30 mouse cellular contexts compared by ENCODE assay signal in genomic region chr8:127890729-127891128, GRCm38 (mm10).
DNase-seq lines count a peak whose midpoint lies in the region; ATAC-seq lines count a peak whose summit lies in the region.
"Had no signal": no experiment of that assay in that cellular context is flagged by ENCODE, and none has a peak within 500 bp of the region (broad histone marks: within the 10 kb centered on the region; RNA-seq: fewer than 3 reads in every experiment).

No protein-coding gene starts in this region.

- peak; percentile 35 for ATAC-seq in hindbrain, embryonic 12.5 days (ENCODE audit: low FRiP score)
- ATAC-seq in hindbrain, embryonic 14.5 days (ENCODE audit: low FRiP score) = no peak
- no peak for ATAC-seq in cerebellum, adult (ENCODE audit: insufficient number of reproducible peaks, low FRiP score, low TSS enrichment)
- ATAC-seq: forebrain, embryonic 14.5 days; hindbrain, postnatal 0 days; intestine, postnatal 0 days; midbrain, embryonic 13.5 days had no signal

- no peak overlapping the region for H3K27ac ChIP-seq in hindbrain, embryonic 12.5 days
- H3K27ac ChIP-seq in hindbrain, embryonic 14.5 days = no peak overlapping the region
- no peak overlapping the region; the same call in 1 of the 2 replicates for H3K27ac ChIP-seq in embryonic facial prominence, embryonic 10.5 days (replicated peaks)
- H3K27ac ChIP-seq: embryonic facial prominence, embryonic 15.5 days; heart, embryonic 13.5 days; hindbrain, postnatal 0 days; kidney, embryonic 15.5 days; limb, embryonic 13.5 days; liver, embryonic 13.5 days; midbrain, embryonic 13.5 days; neural tube, embryonic 13.5 days had no signal

- H3K9me3 ChIP-seq in hindbrain, embryonic 12.5 days (replicated peaks) = no peaks in the 10 kb centered on the region
- H3K9me3 ChIP-seq in hindbrain, embryonic 14.5 days (ENCODE audit: control insufficient read depth, low read length) = no peaks in the 10 kb centered on the region
- H3K9me3 ChIP-seq in embryonic facial prominence, embryonic 10.5 days = no peaks in the 10 kb centered on the region
- H3K9me3 ChIP-seq: embryonic facial prominence, embryonic 15.5 days; heart, embryonic 13.5 days; kidney, embryonic 15.5 days; limb, embryonic 13.5 days; liver, embryonic 13.5 days; midbrain, embryonic 13.5 days; neural tube, embryonic 13.5 days had no signal

- WGBS in hindbrain, embryonic 12.5 days = 38% methylated on average over 6 of the region's 6 CpGs
- 31% methylated on average over 6 of the region's 6 CpGs for WGBS in hindbrain, embryonic 14.5 days
- WGBS in embryonic facial prominence, embryonic 10.5 days = 36% methylated on average over 6 of the region's 6 CpGs

- no peak for DNase-seq in hindbrain, embryonic 14.5 days (ENCODE audit: low spot score)
- DNase-seq in embryo, embryonic 10 days (ENCODE audit: low spot score) = peak; percentile 57
- peak; percentile 37 for DNase-seq in embryonic facial prominence, embryonic 10.5 days (ENCODE audit: low spot score)
- DNase-seq in mesoderm, embryonic 11.5 days (ENCODE audit: low read depth, low spot score) = peak; percentile 59
- no peak for DNase-seq in thymus, adult 18-20 months
- no peak for DNase-seq in kidney, adult 8-10 months
- DNase-seq: adrenal gland, postnatal 25 days; B cell, adult 2 months; cerebellum, adult 11-12 months; cerebellum, postnatal 25 days; heart, postnatal 14 days; kidney, postnatal 36 days; layer of hippocampus, postnatal 36 days; liver, embryonic 13.5 days; lung, adult 2 months; lung, postnatal 14 days; thymus, adult 2 months had no signal

- peaks cover 8% of the 10 kb centered on the region for H3K4me1 ChIP-seq in hindbrain, embryonic 12.5 days
- no peaks in the 10 kb centered on the region for H3K4me1 ChIP-seq in hindbrain, embryonic 14.5 days (replicated peaks; ENCODE audit: control insufficient read depth, insufficient read depth, low read length)
- peaks cover 17% of the 10 kb centered on the region for H3K4me1 ChIP-seq in embryonic facial prominence, embryonic 10.5 days
- H3K4me1 ChIP-seq: liver, embryonic 13.5 days had no signal

- no peak overlapping the region for H3K9ac ChIP-seq in hindbrain, embryonic 12.5 days
- H3K9ac ChIP-seq in hindbrain, embryonic 14.5 days = no peak overlapping the region
- H3K9ac ChIP-seq: embryonic facial prominence, embryonic 15.5 days; heart, embryonic 13.5 days; kidney, embryonic 15.5 days; limb, embryonic 13.5 days; liver, embryonic 13.5 days; midbrain, embryonic 13.5 days; neural tube, embryonic 13.5 days had no signal

- no peak overlapping the region for H3K4me3 ChIP-seq in hindbrain, embryonic 12.5 days
- no peak overlapping the region for H3K4me3 ChIP-seq in hindbrain, embryonic 14.5 days (replicated peaks; ENCODE audit: low read length)
- no peak overlapping the region for H3K4me3 ChIP-seq in embryonic facial prominence, embryonic 10.5 days
- H3K4me3 ChIP-seq: embryonic facial prominence, embryonic 15.5 days; heart, embryonic 13.5 days; kidney, embryonic 15.5 days; limb, embryonic 13.5 days; liver, embryonic 13.5 days; midbrain, embryonic 13.5 days; neural tube, embryonic 13.5 days had no signal

- no peaks in the 10 kb centered on the region for H3K36me3 ChIP-seq in hindbrain, embryonic 12.5 days
- no peaks in the 10 kb centered on the region for H3K36me3 ChIP-seq in hindbrain, embryonic 14.5 days (replicated peaks; ENCODE audit: control insufficient read depth, insufficient read depth)
- no peaks in the 10 kb centered on the region for H3K36me3 ChIP-seq in embryonic facial prominence, embryonic 10.5 days (replicated peaks)
- H3K36me3 ChIP-seq: embryonic facial prominence, embryonic 15.5 days; G1E; heart, embryonic 13.5 days; kidney, embryonic 15.5 days; limb, embryonic 13.5 days; liver, embryonic 13.5 days; midbrain, embryonic 13.5 days; neural tube, embryonic 13.5 days had no signal

- no peaks in the 10 kb centered on the region for H3K27me3 ChIP-seq in hindbrain, embryonic 12.5 days
- H3K27me3 ChIP-seq in hindbrain, embryonic 14.5 days (ENCODE audit: control insufficient read depth, insufficient read depth, low read length) = no peaks in the 10 kb centered on the region
- no peaks in the 10 kb centered on the region for H3K27me3 ChIP-seq in embryonic facial prominence, embryonic 10.5 days (replicated peaks; ENCODE audit: low read depth, poor library complexity, severe bottlenecking)
- H3K27me3 ChIP-seq: CH12.LX; embryonic facial prominence, embryonic 15.5 days; heart, embryonic 13.5 days; kidney, embryonic 15.5 days; limb, embryonic 13.5 days; liver, embryonic 13.5 days; midbrain, embryonic 13.5 days; neural tube, embryonic 13.5 days had no signal

- H3K4me2 ChIP-seq in hindbrain, embryonic 12.5 days (replicated peaks) = no peak overlapping the region
- H3K4me2 ChIP-seq in hindbrain, embryonic 14.5 days (replicated peaks) = no peak overlapping the region
- H3K4me2 ChIP-seq: embryonic facial prominence, embryonic 15.5 days; heart, embryonic 13.5 days; kidney, embryonic 15.5 days; limb, embryonic 13.5 days; liver, embryonic 13.5 days; midbrain, embryonic 13.5 days; neural tube, embryonic 13.5 days had no signal

Comparison
In these comparisons a context has a peak if more than half of its experiments do, and no peak if none do; other contexts are left out.
1. DNase-seq: peak in embryo, embryonic 10 days (single experiment), embryonic facial prominence, embryonic 10.5 days (single experiment) and mesoderm, embryonic 11.5 days (single experiment); none in hindbrain, embryonic 14.5 days (single experiment), thymus, adult 18-20 months (0 of 2) and kidney, adult 8-10 months (0 of 2).